Mouse (Mus musculus): Measurements from ENCODE around the gene Arhgef18.

Arhgef18 gene

GRCm38 (mm10) chr8:3397597-3397996, 4.8 kb downstream of the Arhgef18 start:
- no peak for DNase-seq

- no peak for DNase-seq
Observed at GRCm38 (mm10) chr8:3400509-3400908, 7.7 kb downstream of the Arhgef18 start.

- no peak for DNase-seq
Observed at GRCm38 (mm10) chr8:3407417-3407816, 14.6 kb downstream of the Arhgef18 start.

GRCm38 (mm10) chr8:3411085-3411484, 18.3 kb downstream of the Arhgef18 start:
- DNase-seq: no peak

- peak; percentile 18 to 26 for DNase-seq
Observed at GRCm38 (mm10) chr8:3411901-3412301, 19.1 kb downstream of the Arhgef18 start.

GRCm38 (mm10) chr8:3412816-3413215, 20.0 kb downstream of the Arhgef18 start:
- no peak for DNase-seq

- no peak for DNase-seq
Observed at GRCm38 (mm10) chr8:3414639-3415190, 21.9 kb downstream of the Arhgef18 start.

- peak in 1 of 2 experiments; percentile 12 for DNase-seq
Observed at GRCm38 (mm10) chr8:3415259-3415658, 22.5 kb downstream of the Arhgef18 start.

GRCm38 (mm10) chr8:3415661-3416060, 22.9 kb downstream of the Arhgef18 start:
- no peak for DNase-seq

GRCm38 (mm10) chr8:3416846-3417245, 24.0 kb downstream of the Arhgef18 start:
- DNase-seq: no peak

GRCm38 (mm10) chr8:3417455-3417854, 24.6 kb downstream of the Arhgef18 start:
- DNase-seq: no peak

GRCm38 (mm10) chr8:3418101-3418500, 25.3 kb downstream of the Arhgef18 start:
- DNase-seq: no peak

GRCm38 (mm10) chr8:3420105-3420706, 27.4 kb downstream of the Arhgef18 start:
- DNase-seq: no peak

GRCm38 (mm10) chr8:3421507-3421906, 28.7 kb downstream of the Arhgef18 start:
- no peak for DNase-seq

- no peak for DNase-seq
Observed at GRCm38 (mm10) chr8:3425217-3425616, 32.4 kb downstream of the Arhgef18 start.

GRCm38 (mm10) chr8:3426211-3426610, 33.4 kb downstream of the Arhgef18 start:
- no peak for DNase-seq

GRCm38 (mm10) chr8:3428426-3428825, 35.6 kb downstream of the Arhgef18 start:
- DNase-seq: no peak

- DNase-seq: peak; percentile 73 to 83
Observed at GRCm38 (mm10) chr8:3429966-3430365, 37.2 kb downstream of the Arhgef18 start.

GRCm38 (mm10) chr8:3431113-3431512, 38.3 kb downstream of the Arhgef18 start:
- no peak for DNase-seq

GRCm38 (mm10) chr8:3436492-3436891, 43.7 kb downstream of the Arhgef18 start:
- DNase-seq: no peak

- DNase-seq: peak in 1 of 2 experiments; percentile 29
Observed at GRCm38 (mm10) chr8:3439510-3439909, 46.7 kb downstream of the Arhgef18 start.

GRCm38 (mm10) chr8:3449226-3449625, 56.4 kb downstream of the Arhgef18 start:
- no peak for DNase-seq

- peak; percentile 60 to 78 for DNase-seq
Observed at GRCm38 (mm10) chr8:3450670-3451069, 57.9 kb downstream of the Arhgef18 start.

- no peak for DNase-seq
Observed at GRCm38 (mm10) chr8:3451992-3452391, 59.2 kb downstream of the Arhgef18 start.

GRCm38 (mm10) chr8:3463248-3463647, 70.4 kb downstream of the Arhgef18 start:
- no peak for DNase-seq

All from cerebellum, adult 18-20 months (tissue).